Mouse (Mus musculus) stomach, embryonic 15.5 days (tissue): ENCODE results near the gene Nt5e. TPM values are rescaled to one million over a fixed set of nuclear protein-coding genes. Genes with fewer than 3 reads are reported as not detected.
"Not testable (repeated sequence)": the region's sequence is repeated elsewhere in the genome, so short reads cannot be mapped to it uniquely, and the experiment has no call there.

ENCODE experiments used
- ATAC-seq: fragments of 200-750 bp; cut with Nextera tagmentation; 2 replicates; pipeline ENCODE4 v1.8.0; 2017; ENCODE audit warnings: low read depth, moderate number of reproducible peaks, moderate TSS enrichment; ENCODE audit not compliant: insufficient read depth, low FRiP score
- H3K27ac ChIP-seq: fragments of 300-500 bp; sonication (generic); 2 replicates; pipeline ENCODE4 v1.5.1; 2015; ENCODE audit warnings: mild to moderate bottlenecking, inconsistent platforms
- H3K27me3 ChIP-seq: fragments of 300-500 bp; sonication (generic); replicated peaks from 2 replicates; pipeline ENCODE4 v1.6.1; 2015; ENCODE audit warnings: inconsistent platforms
- H3K36me3 ChIP-seq: fragments of 300-500 bp; sonication (generic); 2 replicates; pipeline ENCODE4 v1.6.1; 2015; ENCODE audit warnings: inconsistent platforms
- H3K4me1 ChIP-seq: fragments of 300-500 bp; sonication (generic); 2 replicates; pipeline ENCODE4 v1.6.1; 2015; ENCODE audit warnings: inconsistent platforms
- H3K4me2 ChIP-seq: fragments of 300-500 bp; sonication (generic); 2 replicates; pipeline ENCODE4 v1.6.1; 2015; ENCODE audit warnings: mild to moderate bottlenecking, inconsistent platforms
- H3K4me3 ChIP-seq: fragments of 300-500 bp; sonication (generic); replicated peaks from 2 replicates; pipeline ENCODE4 v1.5.1; 2015; ENCODE audit warnings: inconsistent platforms
- H3K9ac ChIP-seq: fragments of 300-500 bp; sonication (generic); 2 replicates; pipeline ENCODE4 v1.6.1; 2015; ENCODE audit warnings: inconsistent platforms
- H3K9me3 ChIP-seq: fragments of 300-500 bp; sonication (generic); 2 replicates; pipeline ENCODE4 v1.6.1; 2016; ENCODE audit warnings: inconsistent platforms
- WGBS: fragments of 180-500 bp; shearing (Covaris S2); methylation state at CpG from one replicate; pipeline ENCODE4 v1.1.7; 2015; 5-methylcytosine and 5-hydroxymethylcytosine counted together
- polyA plus RNA-seq: library from polyadenylated mRNA; unstranded; fragments of >200 nt; fragmentation: Nextera tagmentation; extraction: Ambion mirVana; gene quantifications from 2 replicates; pipeline ENCODE4 v1.2.1, GENCODE M21; 2015

The Nt5e gene
- polyA plus RNA-seq: 3.4 and 4.5 TPM in 2 replicates

- under 1% methylated on average over 65 of the region's 66 CpGs for WGBS
- no peaks in the 10 kb centered on the region for H3K9me3 ChIP-seq
- no peaks in the 10 kb centered on the region for H3K27me3 ChIP-seq
- no peaks in the 10 kb centered on the region for H3K36me3 ChIP-seq
- peak within 1 kb of the TSS; percentile 97 for H3K4me2 ChIP-seq
- ATAC-seq: peak; percentile 87
- peak within 1 kb of the TSS; percentile 29 for H3K9ac ChIP-seq
- H3K27ac ChIP-seq: no peak within 1 kb of the TSS
- peak within 1 kb of the TSS; percentile 54 for H3K4me3 ChIP-seq
- H3K4me1 ChIP-seq: peaks cover 6% of the 10 kb centered on the region; the same call in 1 of the 2 replicates
Observed at GRCm38 (mm10) chr9:88326930-88327901, at the start of gene Nt5e. Gene Nt5e, plus strand, starts transcription at chr9:88327197.

GRCm38 (mm10) chr9:88277588-88277987, 49.4 kb upstream of the Nt5e start:
- no peak overlapping the region for H3K4me3 ChIP-seq
- WGBS: 70% methylated on average over 4 of the region's 4 CpGs

GRCm38 (mm10) chr9:88279728-88280127, 47.3 kb upstream of the Nt5e start:
- 62% methylated on average over 2 of the region's 2 CpGs for WGBS
- Histone ChIP-seq H3K36me3 (no peaks in the 10 kb centered on the region), H3K4me2 (no peak overlapping the region), H3K27ac (no peak overlapping the region), H3K4me3 (no peak overlapping the region), H3K9me3 (no peaks in the 10 kb centered on the region), H3K9ac (no peak overlapping the region), H3K27me3 (no peaks in the 10 kb centered on the region), H3K4me1 (no peaks in the 10 kb centered on the region)
- no peak for ATAC-seq

More at GRCm38 (mm10) chr9:88277588-88277987, 49.4 kb upstream of the Nt5e start:
- H3K27ac ChIP-seq: no peak overlapping the region
- no peak overlapping the region for H3K9ac ChIP-seq
- H3K36me3 ChIP-seq: no peaks in the 10 kb centered on the region
- no peak overlapping the region for H3K4me2 ChIP-seq
- H3K27me3 ChIP-seq: no peaks in the 10 kb centered on the region
- no peaks in the 10 kb centered on the region for H3K9me3 ChIP-seq
- no peak for ATAC-seq
- no peaks in the 10 kb centered on the region for H3K4me1 ChIP-seq

- Histone ChIP-seq H3K9ac (no peak overlapping the region), H3K36me3 (no peaks in the 10 kb centered on the region), H3K27ac (no peak overlapping the region), H3K27me3 (no peaks in the 10 kb centered on the region), H3K9me3 (no peaks in the 10 kb centered on the region), H3K4me2 (no peak overlapping the region), H3K4me1 (no peaks in the 10 kb centered on the region), H3K4me3 (no peak overlapping the region)
- ATAC-seq: no peak
- 81% methylated on average over 7 of the region's 7 CpGs for WGBS
Observed at GRCm38 (mm10) chr9:88289568-88290168, 37.3 kb upstream of the Nt5e start.

GRCm38 (mm10) chr9:88292836-88293370, 34.1 kb upstream of the Nt5e start:
- no peak overlapping the region for H3K4me3 ChIP-seq
- H3K9ac ChIP-seq: no peak overlapping the region
- no peak overlapping the region for H3K4me2 ChIP-seq
- no peaks in the 10 kb centered on the region for H3K27me3 ChIP-seq
- no peaks in the 10 kb centered on the region for H3K4me1 ChIP-seq
- no peaks in the 10 kb centered on the region for H3K36me3 ChIP-seq
- no peak overlapping the region for H3K27ac ChIP-seq
- no peaks in the 10 kb centered on the region for H3K9me3 ChIP-seq
- WGBS: 82% methylated on average over 2 of the region's 2 CpGs
- no peak for ATAC-seq

- WGBS: 61% methylated on average over 4 of the region's 4 CpGs
- no peak for ATAC-seq
Observed at GRCm38 (mm10) chr9:88295798-88296197, 31.2 kb upstream of the Nt5e start.

GRCm38 (mm10) chr9:88296321-88296720, 30.7 kb upstream of the Nt5e start:
- no peak overlapping the region for H3K9ac ChIP-seq
- no peaks in the 10 kb centered on the region for H3K36me3 ChIP-seq
- H3K4me1 ChIP-seq: no peaks in the 10 kb centered on the region
- H3K27me3 ChIP-seq: no peaks in the 10 kb centered on the region
- no peak for ATAC-seq
- no peak overlapping the region for H3K4me2 ChIP-seq
- no peaks in the 10 kb centered on the region for H3K9me3 ChIP-seq
- no peak overlapping the region for H3K4me3 ChIP-seq
- H3K27ac ChIP-seq: no peak overlapping the region
- 62% methylated on average over 5 of the region's 5 CpGs for WGBS

More at GRCm38 (mm10) chr9:88295798-88296197, 31.2 kb upstream of the Nt5e start:
- no peaks in the 10 kb centered on the region for H3K4me1 ChIP-seq
- no peaks in the 10 kb centered on the region for H3K27me3 ChIP-seq
- H3K9ac ChIP-seq: no peak overlapping the region
- H3K36me3 ChIP-seq: no peaks in the 10 kb centered on the region
- H3K9me3 ChIP-seq: no peaks in the 10 kb centered on the region
- H3K27ac ChIP-seq: no peak overlapping the region
- H3K4me3 ChIP-seq: no peak overlapping the region
- H3K4me2 ChIP-seq: no peak overlapping the region

- ATAC-seq, H3K27me3 ChIP-seq, H3K36me3 ChIP-seq, H3K4me3 ChIP-seq, H3K9ac ChIP-seq, H3K9me3 ChIP-seq, H3K4me2 ChIP-seq, H3K27ac ChIP-seq, H3K4me1 ChIP-seq: not testable (repeated sequence)
- WGBS: 80% methylated on average over 3 of the region's 3 CpGs
Observed at GRCm38 (mm10) chr9:88297244-88297643, 29.8 kb upstream of the Nt5e start.

GRCm38 (mm10) chr9:88297871-88298658, 28.9 kb upstream of the Nt5e start:
- no peak for ATAC-seq
- H3K4me2 ChIP-seq: no peak overlapping the region
- H3K36me3 ChIP-seq: no peaks in the 10 kb centered on the region
- H3K27me3 ChIP-seq: no peaks in the 10 kb centered on the region
- H3K4me3 ChIP-seq: no peak overlapping the region
- no peak overlapping the region for H3K27ac ChIP-seq
- WGBS: 80% methylated on average over 8 of the region's 8 CpGs
- no peaks in the 10 kb centered on the region for H3K4me1 ChIP-seq
- H3K9ac ChIP-seq: no peak overlapping the region
- H3K9me3 ChIP-seq: no peaks in the 10 kb centered on the region

GRCm38 (mm10) chr9:88307019-88307618, 19.9 kb upstream of the Nt5e start:
- Histone ChIP-seq H3K27me3 (no peaks in the 10 kb centered on the region), H3K4me3 (no peak overlapping the region), H3K9me3 (no peaks in the 10 kb centered on the region), H3K9ac (no peak overlapping the region), H3K4me1 (no peaks in the 10 kb centered on the region), H3K36me3 (no peaks in the 10 kb centered on the region), H3K27ac (no peak overlapping the region), H3K4me2 (no peak overlapping the region)
- 76% methylated on average over 2 of the region's 2 CpGs for WGBS
- ATAC-seq: no peak

GRCm38 (mm10) chr9:88309127-88309526, 17.9 kb upstream of the Nt5e start:
- ATAC-seq: no peak
- no peaks in the 10 kb centered on the region for H3K4me1 ChIP-seq
- H3K4me2 ChIP-seq: no peak overlapping the region
- H3K9me3 ChIP-seq: no peaks in the 10 kb centered on the region
- H3K27ac ChIP-seq: no peak overlapping the region
- H3K4me3 ChIP-seq: no peak overlapping the region
- no peaks in the 10 kb centered on the region for H3K27me3 ChIP-seq
- WGBS: 48% methylated on average over 1 of the region's 1 CpGs
- no peak overlapping the region for H3K9ac ChIP-seq
- H3K36me3 ChIP-seq: no peaks in the 10 kb centered on the region
